Mouse (Mus musculus): ENCODE results near the gene Psg20.
"Not testable (repeated sequence)": the region's sequence is repeated elsewhere in the genome, so short reads cannot be mapped to it uniquely, and the experiment has no call there.

The Psg20 gene

GRCm38 (mm10) chr7:18686085-18686484 lies at the start of gene Psg20:
TSS of gene Psg20 (minus strand) at chr7:18686185.
- no peak for DNase-seq (ENCODE audit: low spot score)

- peak; percentile 27 for DNase-seq (ENCODE audit: low spot score)
Measured at GRCm38 (mm10) chr7:18734451-18734850, 48.5 kb upstream of the Psg20 start.

GRCm38 (mm10) chr7:18733111-18733510 lies 47.1 kb upstream of the Psg20 start:
- no peak for DNase-seq (ENCODE audit: low spot score)

- DNase-seq (ENCODE audit: low spot score) = no peak
Measured at GRCm38 (mm10) chr7:18728391-18728790, 42.4 kb upstream of the Psg20 start.

- DNase-seq (ENCODE audit: low spot score) = not testable (repeated sequence)
Measured at GRCm38 (mm10) chr7:18725931-18726330, 39.9 kb upstream of the Psg20 start.

GRCm38 (mm10) chr7:18724001-18724400 lies 38.0 kb upstream of the Psg20 start:
- no peak for DNase-seq (ENCODE audit: low spot score)

- no peak for DNase-seq (ENCODE audit: low spot score)
Measured at GRCm38 (mm10) chr7:18717790-18718189, 31.8 kb upstream of the Psg20 start, which contains the start of gene Psg22. TSS of gene Psg22 (plus strand) at chr7:18718090.

GRCm38 (mm10) chr7:18715546-18715945 lies 29.6 kb upstream of the Psg20 start:
- DNase-seq (ENCODE audit: low spot score) = no peak

GRCm38 (mm10) chr7:18710846-18711245 lies 24.9 kb upstream of the Psg20 start:
- no peak for DNase-seq (ENCODE audit: low spot score)

- DNase-seq (ENCODE audit: low spot score) = not testable (repeated sequence)
Measured at GRCm38 (mm10) chr7:18710331-18710730, 24.3 kb upstream of the Psg20 start.

- DNase-seq (ENCODE audit: low spot score) = no peak
Measured at GRCm38 (mm10) chr7:18685586-18685985, 399 bp downstream of the Psg20 start.

- peak; percentile 49 for DNase-seq (ENCODE audit: low spot score)
Measured at GRCm38 (mm10) chr7:18679772-18680171, 6.2 kb downstream of the Psg20 start.

GRCm38 (mm10) chr7:18656625-18657024 lies 29.4 kb downstream of the Psg20 start, which contains the start of gene Psg21:
TSS of gene Psg21 (minus strand) at chr7:18656725.
- DNase-seq (ENCODE audit: low spot score) = not testable (repeated sequence)

GRCm38 (mm10) chr7:18626921-18627320 lies 59.1 kb downstream of the Psg20 start:
- not testable (repeated sequence) for DNase-seq (ENCODE audit: low spot score)
